Comparison of ENCODE assay signal across 23 mouse cellular contexts in genomic region chr3:16733295-16733935, GRCm38 (mm10).
DNase-seq lines count a peak whose midpoint lies in the region; ATAC-seq and TF ChIP-seq lines count a peak whose summit lies in the region.
"Had no signal": no experiment of that assay in that cellular context is flagged by ENCODE, and none has a peak within 500 bp of the region (broad histone marks: within the 10 kb centered on the region; RNA-seq: fewer than 3 reads in every experiment).

No protein-coding gene starts in this region.

- no peaks in the 10 kb centered on the region for H3K4me1 ChIP-seq in hindbrain, embryonic 11.5 days (replicated peaks; ENCODE audit: control insufficient read depth, insufficient read depth, low read length)
- H3K4me1 ChIP-seq in hindbrain, embryonic 10.5 days (replicated peaks): no peaks in the 10 kb centered on the region
- H3K4me1 ChIP-seq in forebrain, embryonic 16.5 days (replicated peaks; ENCODE audit: control insufficient read depth, insufficient read depth, low read length): no peaks in the 10 kb centered on the region; the same call in 1 of the 2 replicates
- H3K4me1 ChIP-seq in hindbrain, postnatal 0 days (ENCODE audit: insufficient read depth, low read length): no peaks in the 10 kb centered on the region
- H3K4me1 ChIP-seq in olfactory bulb, adult 2 months (ENCODE audit: control insufficient read depth, insufficient read depth, low read length): no peaks in the 10 kb centered on the region
- H3K4me1 ChIP-seq: embryonic facial prominence, embryonic 10.5 days; heart, embryonic 15.5 days; limb, embryonic 13.5 days; neural tube, embryonic 15.5 days; stomach, embryonic 15.5 days had no signal

- ATAC-seq in hindbrain, embryonic 11.5 days (ENCODE audit: low FRiP score): peak; percentile 86
- peak; percentile 94 for ATAC-seq in forebrain, embryonic 16.5 days
- ATAC-seq in hindbrain, postnatal 0 days: peak; percentile 29; the same call in 1 of the 2 replicates
- ATAC-seq: intestine, postnatal 0 days had no signal

- TF ChIP-seq POLR2A in olfactory bulb, adult 2 months (IDR thresholded peaks at IDR 0.05; ENCODE audit: insufficient read depth, low read depth, low read length): no peak

- no peak for TF ChIP-seq CTCF in hindbrain, postnatal 0 days (IDR thresholded peaks at IDR 0.05; ENCODE audit: low read depth)
- TF ChIP-seq CTCF in olfactory bulb, adult 2 months (IDR thresholded peaks at IDR 0.05; ENCODE audit: insufficient read depth, low read depth, low read length): no peak

- H3K27me3 ChIP-seq in hindbrain, embryonic 11.5 days (ENCODE audit: control insufficient read depth, insufficient read depth, low read length): no peaks in the 10 kb centered on the region
- no peaks in the 10 kb centered on the region for H3K27me3 ChIP-seq in hindbrain, embryonic 10.5 days (ENCODE audit: insufficient read depth, poor library complexity, severe bottlenecking)
- H3K27me3 ChIP-seq in forebrain, embryonic 16.5 days (replicated peaks; ENCODE audit: control insufficient read depth, insufficient read depth, low read length): no peaks in the 10 kb centered on the region
- no peaks in the 10 kb centered on the region for H3K27me3 ChIP-seq in hindbrain, postnatal 0 days (ENCODE audit: insufficient read depth, low read length)
- H3K27me3 ChIP-seq: heart, embryonic 15.5 days; limb, embryonic 13.5 days; neural tube, embryonic 15.5 days; stomach, embryonic 15.5 days had no signal

- no peaks in the 10 kb centered on the region for H3K9me3 ChIP-seq in hindbrain, embryonic 11.5 days (ENCODE audit: control insufficient read depth, low read length)
- no peaks in the 10 kb centered on the region for H3K9me3 ChIP-seq in hindbrain, embryonic 10.5 days
- H3K9me3 ChIP-seq in forebrain, embryonic 16.5 days (ENCODE audit: control insufficient read depth, low read length): no peaks in the 10 kb centered on the region
- no peaks in the 10 kb centered on the region for H3K9me3 ChIP-seq in hindbrain, postnatal 0 days (ENCODE audit: low read length)
- H3K9me3 ChIP-seq: embryonic facial prominence, embryonic 10.5 days; heart, embryonic 15.5 days; limb, embryonic 13.5 days; neural tube, embryonic 15.5 days; stomach, embryonic 15.5 days had no signal

- H3K4me2 ChIP-seq in hindbrain, embryonic 11.5 days (replicated peaks; ENCODE audit: low read depth, low read length): no peak overlapping the region
- no peak overlapping the region for H3K4me2 ChIP-seq in forebrain, embryonic 16.5 days (ENCODE audit: low read length)
- no peak overlapping the region for H3K4me2 ChIP-seq in hindbrain, postnatal 0 days (ENCODE audit: low read depth, low read length)
- H3K4me2 ChIP-seq: heart, embryonic 15.5 days; limb, embryonic 13.5 days; neural tube, embryonic 15.5 days; stomach, embryonic 15.5 days had no signal

- no peaks in the 10 kb centered on the region for H3K36me3 ChIP-seq in hindbrain, embryonic 11.5 days (ENCODE audit: control insufficient read depth, insufficient read depth, low read length)
- no peaks in the 10 kb centered on the region for H3K36me3 ChIP-seq in hindbrain, embryonic 10.5 days
- no peaks in the 10 kb centered on the region for H3K36me3 ChIP-seq in forebrain, embryonic 16.5 days (ENCODE audit: control insufficient read depth, insufficient read depth)
- H3K36me3 ChIP-seq in hindbrain, postnatal 0 days (ENCODE audit: insufficient read depth, low read length): no peaks in the 10 kb centered on the region
- H3K36me3 ChIP-seq: embryonic facial prominence, embryonic 10.5 days; heart, embryonic 15.5 days; limb, embryonic 13.5 days; neural tube, embryonic 15.5 days; stomach, embryonic 15.5 days had no signal

- H3K27ac ChIP-seq in hindbrain, embryonic 11.5 days (ENCODE audit: low read depth, low read length): no peak overlapping the region
- no peak overlapping the region for H3K27ac ChIP-seq in hindbrain, embryonic 10.5 days
- H3K27ac ChIP-seq in forebrain, embryonic 16.5 days (ENCODE audit: low read length): no peak overlapping the region
- no peak overlapping the region for H3K27ac ChIP-seq in hindbrain, postnatal 0 days
- H3K27ac ChIP-seq in olfactory bulb, adult 2 months (ENCODE audit: insufficient read depth, low read depth, low read length): peak overlapping the region; percentile 36; the same call in 1 of the 2 replicates
- H3K27ac ChIP-seq: embryonic facial prominence, embryonic 10.5 days; heart, adult 2 months; heart, embryonic 15.5 days; kidney, postnatal 0 days; limb, embryonic 13.5 days; liver, embryonic 14.5 days; neural tube, embryonic 15.5 days; stomach, embryonic 15.5 days had no signal

- DNase-seq in hindbrain, embryonic 11.5 days (ENCODE audit: low spot score): peak; percentile 3
- no peak for DNase-seq in hindbrain, embryonic 10.5 days (ENCODE audit: low spot score)
- DNase-seq in hindbrain, postnatal 0 days (ENCODE audit: low spot score): peak; percentile 25
- DNase-seq in B cell, adult 2 months: no peak
- DNase-seq in kidney, adult 9 months: no peak
- no peak for DNase-seq in frontal cortex, postnatal 14 days (ENCODE audit: low spot score in 2 of 2)
- DNase-seq: adrenal gland, postnatal 36 days; cerebellum, adult 8-10 months; gastrocnemius, postnatal 25 days; heart, adult 2 months; right cerebral cortex, postnatal 14 days; thymus, adult 18-20 months; thymus, postnatal 4 days had no signal

- WGBS in hindbrain, embryonic 11.5 days: 65% methylated on average over 2 of the region's 2 CpGs
- 65% methylated on average over 2 of the region's 2 CpGs for WGBS in hindbrain, embryonic 10.5 days
- WGBS in forebrain, embryonic 16.5 days: 40% methylated on average over 2 of the region's 2 CpGs
- 42% methylated on average over 2 of the region's 2 CpGs for WGBS in hindbrain, postnatal 0 days
- 40% methylated on average over 2 of the region's 2 CpGs for WGBS in olfactory bulb, adult 2 months

- H3K9ac ChIP-seq in hindbrain, embryonic 11.5 days (ENCODE audit: low read depth, low read length): no peak overlapping the region
- no peak overlapping the region for H3K9ac ChIP-seq in forebrain, embryonic 16.5 days (replicated peaks; ENCODE audit: low read depth, low read length)
- H3K9ac ChIP-seq in hindbrain, postnatal 0 days (replicated peaks; ENCODE audit: low read length): no peak overlapping the region
- H3K9ac ChIP-seq: heart, embryonic 15.5 days; limb, embryonic 13.5 days; liver, embryonic 14.5 days; neural tube, embryonic 15.5 days; stomach, embryonic 15.5 days had no signal

- H3K4me3 ChIP-seq in hindbrain, embryonic 11.5 days (ENCODE audit: low read depth, low read length): no peak overlapping the region
- no peak overlapping the region for H3K4me3 ChIP-seq in hindbrain, embryonic 10.5 days
- no peak overlapping the region for H3K4me3 ChIP-seq in forebrain, embryonic 16.5 days (replicated peaks; ENCODE audit: low read length)
- H3K4me3 ChIP-seq in hindbrain, postnatal 0 days (ENCODE audit: low read length): no peak overlapping the region
- no peak overlapping the region for H3K4me3 ChIP-seq in olfactory bulb, adult 2 months (ENCODE audit: insufficient read depth, low read depth, low read length)
- H3K4me3 ChIP-seq: embryonic facial prominence, embryonic 10.5 days; heart, adult 2 months; heart, embryonic 15.5 days; limb, embryonic 13.5 days; neural tube, embryonic 15.5 days; stomach, embryonic 15.5 days had no signal

Comparison
In these comparisons a context has a peak if more than half of its experiments do, and no peak if none do; other contexts are left out.
1. DNase-seq: peak in hindbrain, embryonic 11.5 days (single experiment) and hindbrain, postnatal 0 days (single experiment); none in hindbrain, embryonic 10.5 days (single experiment), B cell, adult 2 months (0 of 2), kidney, adult 9 months (single experiment) and frontal cortex, postnatal 14 days (0 of 2).
2. ATAC-seq: peak in every context shown above with its lines; median percentile 94 in forebrain, embryonic 16.5 days; 86 in hindbrain, embryonic 11.5 days; 29 in hindbrain, postnatal 0 days.